Mouse (Mus musculus) megakaryocyte, embryonic 14.5 days (primary cell): ENCODE measurements around the gene Cxcr1.

Experiments used
- FLI1 ChIP-seq: IDR thresholded peaks from 2 replicates; pipeline ENCODE4 v1.6.1; 2012; ENCODE audit warnings: low read length, inconsistent platforms, mixed read lengths
- GATA1 ChIP-seq: IDR thresholded peaks from 3 replicates; pipeline ENCODE4 v1.6.1; 2012; ENCODE audit warnings: mixed read lengths, low read length, inconsistent platforms, borderline replicate concordance

DNA sequence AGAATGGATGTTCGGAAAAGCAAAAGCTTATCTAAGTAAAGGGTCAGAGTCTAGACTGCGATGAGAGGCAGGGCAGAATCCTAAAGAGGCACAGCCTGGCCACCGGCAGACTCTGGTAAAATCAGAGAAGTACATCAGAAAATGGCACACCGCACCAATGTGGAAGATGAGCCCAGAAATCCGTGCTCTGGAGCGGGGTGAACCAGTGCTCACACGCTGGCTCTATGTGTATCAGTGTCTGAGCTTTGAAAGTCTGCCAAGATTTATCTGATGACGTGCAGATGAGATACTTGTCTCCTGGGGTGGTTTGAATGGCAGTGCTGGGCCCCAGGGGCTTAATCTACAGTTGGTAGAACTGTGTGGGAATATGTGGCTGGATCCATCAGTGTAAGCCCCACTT is 4.6 kb upstream of the Cxcr1 start:
- no peak for TF ChIP-seq GATA1
- no peak for TF ChIP-seq FLI1
